Mouse (Mus musculus): ENCODE measurements around the gene Vmn1r230.

Gene Vmn1r230

DNA sequence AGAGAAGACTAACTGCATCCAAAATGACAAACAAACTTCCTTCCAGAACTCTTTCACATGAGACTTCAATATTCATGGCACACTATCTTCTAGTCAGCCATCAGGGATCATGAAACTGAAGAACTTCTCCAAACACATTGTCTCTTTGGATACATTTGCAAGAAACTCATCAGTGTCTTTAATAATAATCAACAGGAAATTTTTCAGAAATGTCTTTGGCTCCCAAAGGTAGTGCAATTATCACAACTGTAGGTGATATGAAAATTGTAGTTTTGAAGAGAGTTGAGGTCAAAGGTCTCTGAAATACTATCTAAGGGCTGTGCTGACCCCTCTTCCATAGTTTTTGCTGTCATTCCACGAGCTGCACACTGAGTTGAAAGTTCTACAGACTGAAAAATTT, at the start of gene Vmn1r230:
Gene Vmn1r230, plus strand, starts transcription at position 301 of the 400 bp plus-strand sequence.
- in situ Hi-C loops (cut with MboI, MseI), result no loop called here

DNA sequence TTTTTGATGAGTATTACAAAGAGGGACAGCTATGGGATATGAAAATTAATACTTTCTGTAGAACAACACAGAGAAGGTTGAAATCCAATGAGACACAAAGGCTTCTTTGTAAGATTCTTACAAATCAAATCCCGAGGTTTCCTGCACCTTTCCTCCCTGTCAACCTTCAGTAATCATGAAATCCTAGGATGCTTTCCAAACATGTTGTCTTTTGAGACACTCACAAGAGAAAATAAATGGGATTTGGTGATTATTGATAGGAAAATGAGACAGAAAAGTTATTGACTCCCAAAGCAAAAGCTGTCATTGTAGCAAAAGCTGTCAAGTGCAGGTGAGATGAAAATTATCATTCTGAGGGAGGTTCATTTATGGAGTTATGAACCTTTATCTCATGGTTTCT, 29.0 kb upstream of the Vmn1r230 start, which contains the start of gene Vmn1r229:
Gene Vmn1r229, plus strand, starts transcription at position 301 of the 400 bp plus-strand sequence.
- in situ Hi-C loops (cut with MboI, MseI), result no loop called here

All from T-helper 1 cell (primary cell).